Mouse (Mus musculus): ENCODE data around the gene Herc4. TPM values are rescaled to one million over a fixed set of nuclear protein-coding genes. Genes with fewer than 3 reads are reported as not detected.
A peak's percentile ranks its signal among the peaks of the same experiment; 100 is the strongest.

Gene Herc4
- polyA plus RNA-seq (2016; fragmentation: Nextera tagmentation; extraction: Ambion mirVana) = 42.9 and 47.0 TPM in 2 replicates

- H3K9ac ChIP-seq (replicated peaks) = peak within 1 kb of the TSS; percentile 94
- H3K4me1 ChIP-seq (replicated peaks) = peaks cover 8% of the 10 kb centered on the region
- under 1% methylated on average over 44 of the region's 44 CpGs for WGBS
- H3K27ac ChIP-seq = peak within 1 kb of the TSS; percentile 99
- peak within 1 kb of the TSS; percentile 65 for H3K4me2 ChIP-seq
- peak within 1 kb of the TSS; percentile 92 for H3K4me3 ChIP-seq (replicated peaks)
- ATAC-seq (ENCODE audit: insufficient number of reproducible peaks, insufficient read depth, low FRiP score, low TSS enrichment, low read depth) = peak; percentile 100
- no peaks in the 10 kb centered on the region for H3K9me3 ChIP-seq
- no peaks in the 10 kb centered on the region for H3K36me3 ChIP-seq
- H3K27me3 ChIP-seq = no peaks in the 10 kb centered on the region
Observed at GRCm38 (mm10) chr10:63243493-63244054, at the start of gene Herc4. Gene Herc4 (plus strand): TSS chr10:63243810.

GRCm38 (mm10) chr10:63199008-63199407, 44.6 kb upstream of the Herc4 start:
- Histone ChIP-seq H3K9ac (replicated peaks) (no peak overlapping the region), H3K36me3 (no peaks in the 10 kb centered on the region), H3K4me3 (replicated peaks) (no peak overlapping the region), H3K9me3 (no peaks in the 10 kb centered on the region), H3K4me1 (replicated peaks) (no peaks in the 10 kb centered on the region), H3K27ac (no peak overlapping the region), H3K27me3 (no peaks in the 10 kb centered on the region), H3K4me2 (no peak overlapping the region)
- 75% methylated on average over 4 of the region's 4 CpGs for WGBS
- no peak for ATAC-seq (ENCODE audit: insufficient number of reproducible peaks, insufficient read depth, low FRiP score, low TSS enrichment, low read depth)

GRCm38 (mm10) chr10:63201534-63201933, 42.1 kb upstream of the Herc4 start:
- WGBS = 79% methylated on average over 8 of the region's 8 CpGs
- no peak overlapping the region for H3K4me2 ChIP-seq
- H3K27me3 ChIP-seq = no peaks in the 10 kb centered on the region
- no peaks in the 10 kb centered on the region for H3K36me3 ChIP-seq
- H3K27ac ChIP-seq = no peak overlapping the region
- no peak for ATAC-seq (ENCODE audit: insufficient number of reproducible peaks, insufficient read depth, low FRiP score, low TSS enrichment, low read depth)
- no peak overlapping the region for H3K9ac ChIP-seq (replicated peaks)
- H3K9me3 ChIP-seq = no peaks in the 10 kb centered on the region
- no peaks in the 10 kb centered on the region for H3K4me1 ChIP-seq (replicated peaks)
- H3K4me3 ChIP-seq (replicated peaks) = no peak overlapping the region

GRCm38 (mm10) chr10:63203002-63203401, 40.6 kb upstream of the Herc4 start:
- no peak for ATAC-seq (ENCODE audit: insufficient number of reproducible peaks, insufficient read depth, low FRiP score, low TSS enrichment, low read depth)
- Histone ChIP-seq H3K9me3 (no peaks in the 10 kb centered on the region), H3K9ac (replicated peaks) (no peak overlapping the region), H3K4me3 (replicated peaks) (no peak overlapping the region), H3K4me1 (replicated peaks) (no peaks in the 10 kb centered on the region), H3K27ac (no peak overlapping the region), H3K27me3 (no peaks in the 10 kb centered on the region), H3K4me2 (no peak overlapping the region), H3K36me3 (no peaks in the 10 kb centered on the region)
- WGBS = 80% methylated on average over 3 of the region's 3 CpGs

- WGBS = 86% methylated on average over 15 of the region's 15 CpGs
- no peaks in the 10 kb centered on the region for H3K36me3 ChIP-seq
- no peak within 1 kb of the TSS for H3K4me2 ChIP-seq
- H3K9ac ChIP-seq (replicated peaks) = no peak within 1 kb of the TSS
- H3K27me3 ChIP-seq = no peaks in the 10 kb centered on the region
- no peaks in the 10 kb centered on the region for H3K9me3 ChIP-seq
- no peak within 1 kb of the TSS for H3K4me3 ChIP-seq (replicated peaks)
- no peak within 1 kb of the TSS for H3K27ac ChIP-seq
- no peaks in the 10 kb centered on the region for H3K4me1 ChIP-seq (replicated peaks)
- no peak for ATAC-seq (ENCODE audit: insufficient number of reproducible peaks, insufficient read depth, low FRiP score, low TSS enrichment, low read depth)
Observed at GRCm38 (mm10) chr10:63203728-63204127, 39.9 kb upstream of the Herc4 start, which contains the start of gene Mypn. Gene Mypn (minus strand): TSS chr10:63203952.

- no peaks in the 10 kb centered on the region for H3K36me3 ChIP-seq
- ATAC-seq (ENCODE audit: insufficient number of reproducible peaks, insufficient read depth, low FRiP score, low TSS enrichment, low read depth) = no peak
- H3K4me3 ChIP-seq (replicated peaks) = no peak overlapping the region
- no peaks in the 10 kb centered on the region for H3K4me1 ChIP-seq (replicated peaks)
- 53% methylated on average over 6 of the region's 6 CpGs for WGBS
- no peaks in the 10 kb centered on the region for H3K9me3 ChIP-seq
- no peak overlapping the region for H3K27ac ChIP-seq
- H3K4me2 ChIP-seq = no peak overlapping the region
- no peak overlapping the region for H3K9ac ChIP-seq (replicated peaks)
- H3K27me3 ChIP-seq = no peaks in the 10 kb centered on the region
Observed at GRCm38 (mm10) chr10:63208871-63209270, 34.7 kb upstream of the Herc4 start.

- H3K27ac ChIP-seq = no peak overlapping the region
- H3K9ac ChIP-seq (replicated peaks) = no peak overlapping the region
- 77% methylated on average over 7 of the region's 7 CpGs for WGBS
- no peaks in the 10 kb centered on the region for H3K27me3 ChIP-seq
- H3K4me1 ChIP-seq (replicated peaks) = no peaks in the 10 kb centered on the region
- H3K9me3 ChIP-seq = no peaks in the 10 kb centered on the region
- ATAC-seq (ENCODE audit: insufficient number of reproducible peaks, insufficient read depth, low FRiP score, low TSS enrichment, low read depth) = no peak
- H3K36me3 ChIP-seq = no peaks in the 10 kb centered on the region
- no peak overlapping the region for H3K4me3 ChIP-seq (replicated peaks)
- no peak overlapping the region for H3K4me2 ChIP-seq
Observed at GRCm38 (mm10) chr10:63221081-63221783, 22.4 kb upstream of the Herc4 start.

- no peaks in the 10 kb centered on the region for H3K9me3 ChIP-seq
- H3K36me3 ChIP-seq = no peaks in the 10 kb centered on the region
- H3K4me2 ChIP-seq = no peak overlapping the region
- WGBS = 77% methylated on average over 12 of the region's 12 CpGs
- no peak overlapping the region for H3K4me3 ChIP-seq (replicated peaks)
- H3K9ac ChIP-seq (replicated peaks) = no peak overlapping the region
- H3K4me1 ChIP-seq (replicated peaks) = no peaks in the 10 kb centered on the region
- no peak overlapping the region for H3K27ac ChIP-seq
- H3K27me3 ChIP-seq = no peaks in the 10 kb centered on the region
- ATAC-seq (ENCODE audit: insufficient number of reproducible peaks, insufficient read depth, low FRiP score, low TSS enrichment, low read depth) = no peak
Observed at GRCm38 (mm10) chr10:63224341-63224740, 19.3 kb upstream of the Herc4 start.

- Histone ChIP-seq H3K4me2 (no peak overlapping the region), H3K4me3 (replicated peaks) (no peak overlapping the region), H3K36me3 (no peaks in the 10 kb centered on the region), H3K27ac (no peak overlapping the region), H3K4me1 (replicated peaks) (no peaks in the 10 kb centered on the region), H3K9ac (replicated peaks) (no peak overlapping the region), H3K9me3 (no peaks in the 10 kb centered on the region), H3K27me3 (no peaks in the 10 kb centered on the region)
- WGBS = 79% methylated on average over 7 of the region's 7 CpGs
- no peak for ATAC-seq (ENCODE audit: insufficient number of reproducible peaks, insufficient read depth, low FRiP score, low TSS enrichment, low read depth)
Observed at GRCm38 (mm10) chr10:63230266-63230665, 13.3 kb upstream of the Herc4 start.

GRCm38 (mm10) chr10:63230854-63231253, 12.8 kb upstream of the Herc4 start:
- Histone ChIP-seq H3K27ac (no peak overlapping the region), H3K4me3 (replicated peaks) (no peak overlapping the region), H3K4me2 (no peak overlapping the region), H3K9me3 (no peaks in the 10 kb centered on the region), H3K27me3 (no peaks in the 10 kb centered on the region), H3K4me1 (replicated peaks) (no peaks in the 10 kb centered on the region), H3K36me3 (no peaks in the 10 kb centered on the region), H3K9ac (replicated peaks) (no peak overlapping the region)
- 47% methylated on average over 3 of the region's 5 CpGs for WGBS
- no peak for ATAC-seq (ENCODE audit: insufficient number of reproducible peaks, insufficient read depth, low FRiP score, low TSS enrichment, low read depth)

GRCm38 (mm10) chr10:63231630-63232029, 12.0 kb upstream of the Herc4 start:
- 84% methylated on average over 5 of the region's 5 CpGs for WGBS
- Histone ChIP-seq H3K36me3 (no peaks in the 10 kb centered on the region), H3K9me3 (no peaks in the 10 kb centered on the region), H3K4me3 (replicated peaks) (no peak overlapping the region), H3K27ac (no peak overlapping the region), H3K9ac (replicated peaks) (no peak overlapping the region), H3K27me3 (no peaks in the 10 kb centered on the region), H3K4me2 (no peak overlapping the region), H3K4me1 (replicated peaks) (no peaks in the 10 kb centered on the region)
- ATAC-seq (ENCODE audit: insufficient number of reproducible peaks, insufficient read depth, low FRiP score, low TSS enrichment, low read depth) = no peak

- H3K27ac ChIP-seq = no peak overlapping the region
- H3K36me3 ChIP-seq = no peaks in the 10 kb centered on the region
- no peak overlapping the region for H3K4me3 ChIP-seq (replicated peaks)
- no peak for ATAC-seq (ENCODE audit: insufficient number of reproducible peaks, insufficient read depth, low FRiP score, low TSS enrichment, low read depth)
- no peaks in the 10 kb centered on the region for H3K9me3 ChIP-seq
- no peak overlapping the region for H3K4me2 ChIP-seq
- 79% methylated on average over 5 of the region's 5 CpGs for WGBS
- no peaks in the 10 kb centered on the region for H3K4me1 ChIP-seq (replicated peaks)
- no peak overlapping the region for H3K9ac ChIP-seq (replicated peaks)
- H3K27me3 ChIP-seq = no peaks in the 10 kb centered on the region
Observed at GRCm38 (mm10) chr10:63234133-63234532, 9.5 kb upstream of the Herc4 start.
